Mouse (Mus musculus) common myeloid progenitor, adult 5-6 weeks (primary cell): ENCODE data around the gene Chst3. TPM values are rescaled to one million over a fixed set of nuclear protein-coding genes. Genes with fewer than 3 reads are reported as not detected.

Experiments
- total RNA-seq: library from RNA; stranded (forward); fragments of 200-1000, 187-1606 nt; gene quantifications from 2 replicates; pipeline ENCODE4 v1.2.3, GENCODE M21; 2017

The Chst3 gene
- total RNA-seq, 1 experiment from 2014 or later: not detected

Other genes with a start within 250 kb of the Chst3 start
- gene Ascc1, start 216.5 kb downstream of the Chst3 start, total RNA-seq: 30.5 and 41.6 TPM in 2 replicates
- 45.3 and 60.5 TPM in 2 replicates for gene Anapc16, start 216.1 kb downstream of the Chst3 start, total RNA-seq
- gene Spock2, start 113.0 kb downstream of the Chst3 start, total RNA-seq: 0.09 TPM in 1 of 2 replicates, not detected in the other
- gene Psap, start 58.4 kb upstream of the Chst3 start, total RNA-seq: 149 and 150 TPM in 2 replicates
- gene Vsir, start 127.6 kb upstream of the Chst3 start, total RNA-seq: 15.4 and 18.5 TPM in 2 replicates
- not detected in 2 replicates for gene Gm17455, start 180.5 kb upstream of the Chst3 start, total RNA-seq